Mouse (Mus musculus) effector memory CD4-positive, alpha-beta T cell, adult 5 months (primary cell): ENCODE data around the gene Mycbp2. TPM values are rescaled to one million over a fixed set of nuclear protein-coding genes. Genes with fewer than 3 reads are reported as not detected.

Experiments used
- polyA plus RNA-seq: library from polyadenylated mRNA; unstranded; fragments of 100-300 nt; shearing (Covaris generic); gene quantifications from one replicate; pipeline ENCODE4 v1.2.1, GENCODE M21; 2017

The Mycbp2 gene
- polyA plus RNA-seq = 64.3 TPM

GRCm38 (mm10) chr14:103346729-103347505 is at the start of gene Mycbp2:
Mycbp2 (minus strand) TSS chr14:103346814.

GRCm38 (mm10) chr14:103099238-103099933 is 247.2 kb downstream of the Mycbp2 start, which contains the start of gene Fbxl3:
Fbxl3 (minus strand) TSS chr14:103099566.

GRCm38 (mm10) chr14:103069864-103070611 is 276.6 kb downstream of the Mycbp2 start, which contains the start of gene Cln5:
Cln5 (plus strand) TSS chr14:103070216.

Other genes with a start within 250 kb of the Mycbp2 start
- gene Fbxl3, start 247.2 kb downstream of the Mycbp2 start, polyA plus RNA-seq = 141 TPM
- gene Scel, start 166.5 kb upstream of the Mycbp2 start, polyA plus RNA-seq = not detected